Mouse (Mus musculus): ENCODE measurements around the gene Tln2.

GRCm38 (mm10) chr9:67218001-67218400 is 341.5 kb downstream of the Tln2 start:
- no peak for TF ChIP-seq CTCF (IDR thresholded peaks at IDR 0.05; ENCODE audit: insufficient read depth, low read depth, low read length)
- TF ChIP-seq POLR2A (IDR thresholded peaks at IDR 0.05; ENCODE audit: insufficient read depth, low read depth, low read length) = no peak

Measured in olfactory bulb, adult 2 months (tissue).